Mouse (Mus musculus): ENCODE results near the gene Usp17lc. TPM values are rescaled to one million over a fixed set of nuclear protein-coding genes. Genes with fewer than 3 reads are reported as not detected.
"Not testable (repeated sequence)": the region's sequence is repeated elsewhere in the genome, so short reads cannot be mapped to it uniquely, and the experiment has no call there.

Gene Usp17lc
- not detected in 2 replicates for polyA plus RNA-seq (2012; rRNA removed)

DNA sequence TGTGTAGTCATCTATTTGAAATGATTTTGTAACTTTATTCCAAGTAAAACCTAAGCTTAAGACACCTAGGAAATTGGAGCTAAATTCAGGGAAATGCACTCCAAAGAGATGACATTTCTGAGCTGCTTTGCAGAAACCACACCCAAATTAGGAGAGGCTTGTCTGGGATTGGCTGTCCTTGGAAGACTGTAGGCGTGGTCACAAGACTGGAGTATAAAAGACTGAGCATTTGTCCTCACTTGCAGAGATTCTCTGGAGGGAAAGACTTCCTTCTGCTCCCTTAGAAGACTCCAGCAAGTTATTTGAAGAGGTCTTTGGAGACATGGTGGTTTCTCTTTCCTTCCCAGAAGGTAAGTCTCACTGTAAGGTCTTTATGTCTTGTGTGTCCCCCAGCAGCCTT, at the start of gene Usp17lc:
Usp17lc (plus strand) TSS at position 301 of the 400 bp plus-strand sequence.
- H3K27ac ChIP-seq (ENCODE audit: control insufficient read depth, insufficient read depth, low read depth, low read length); H3K36me3 ChIP-seq (ENCODE audit: control insufficient read depth, insufficient read depth, low read length); H3K4me1 ChIP-seq (ENCODE audit: control insufficient read depth, insufficient read depth, low read length); H3K4me3 ChIP-seq (ENCODE audit: control insufficient read depth, low read depth, low read length); H3K27me3 ChIP-seq (ENCODE audit: control insufficient read depth, insufficient read depth, low read length): not testable (repeated sequence)

DNA sequence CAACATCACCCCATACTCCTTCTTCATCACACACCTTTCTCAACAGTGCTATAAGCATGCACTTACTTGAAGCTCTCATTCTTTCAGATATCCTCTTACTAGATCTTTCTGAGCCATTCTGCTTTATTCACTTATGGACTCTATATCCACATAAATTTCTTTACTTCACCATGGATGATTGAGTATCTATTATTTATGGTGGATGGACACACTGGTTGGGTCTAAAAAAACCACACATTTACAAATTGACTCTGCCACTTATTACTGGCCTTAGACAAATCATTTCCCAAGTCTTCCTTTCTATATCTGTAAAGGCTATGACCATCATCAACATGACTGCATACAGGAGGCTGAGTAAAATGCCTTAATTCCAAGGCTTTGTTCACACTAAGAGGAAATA, 28.8 kb upstream of the Usp17lc start, which contains the start of gene Olfr603:
Olfr603 (minus strand) TSS at position 101 of the 400 bp plus-strand sequence.
- TF ChIP-seq CTCF (IDR thresholded peaks at IDR 0.05; ENCODE audit: control insufficient read depth, insufficient read depth, insufficient replicate concordance, low read depth, low read length) = no peak
- TF ChIP-seq POLR2A (IDR thresholded peaks at IDR 0.05; ENCODE audit: control insufficient read depth, low read depth, low read length) = no peak

DNA sequence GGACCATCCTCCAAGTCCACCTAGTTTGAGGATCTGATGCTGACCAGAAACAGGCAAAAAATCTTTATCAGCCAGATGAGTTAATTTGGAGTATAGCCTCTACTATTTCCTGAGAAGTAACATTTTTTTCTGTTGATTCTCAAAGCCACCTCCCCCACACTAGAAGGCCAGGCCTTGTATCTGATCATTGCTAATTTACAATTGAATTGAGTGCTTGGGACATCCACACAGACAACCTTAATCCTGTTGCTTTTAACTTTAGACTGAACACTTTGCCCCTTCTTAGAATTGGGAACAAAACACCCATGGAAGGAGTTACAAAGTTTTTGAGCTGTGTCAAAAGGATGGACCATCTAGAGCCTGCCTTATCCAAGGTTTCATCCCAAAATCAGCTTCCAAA, 17.1 kb upstream of the Usp17lc start:
- Histone ChIP-seq H3K27me3 (ENCODE audit: control insufficient read depth, insufficient read depth, low read length) (no peaks in the 10 kb centered on the region), H3K36me3 (ENCODE audit: control insufficient read depth, insufficient read depth, low read length) (no peaks in the 10 kb centered on the region), H3K4me3 (ENCODE audit: control insufficient read depth, low read depth, low read length) (no peak overlapping the region), H3K4me1 (ENCODE audit: control insufficient read depth, insufficient read depth, low read length) (no peaks in the 10 kb centered on the region), H3K27ac (ENCODE audit: control insufficient read depth, insufficient read depth, low read depth, low read length) (no peak overlapping the region)
- TF ChIP-seq POLR2A (IDR thresholded peaks at IDR 0.05; ENCODE audit: control insufficient read depth, low read depth, low read length) = no peak
- TF ChIP-seq CTCF (IDR thresholded peaks at IDR 0.05; ENCODE audit: control insufficient read depth, insufficient read depth, insufficient replicate concordance, low read depth, low read length) = no peak

More for the DNA sequence above, 28.8 kb upstream of the Usp17lc start, which contains the start of gene Olfr603:
- Histone ChIP-seq H3K27me3 (ENCODE audit: control insufficient read depth, insufficient read depth, low read length) (no peaks in the 10 kb centered on the region), H3K4me1 (ENCODE audit: control insufficient read depth, insufficient read depth, low read length) (no peaks in the 10 kb centered on the region), H3K36me3 (ENCODE audit: control insufficient read depth, insufficient read depth, low read length) (no peaks in the 10 kb centered on the region), H3K27ac (ENCODE audit: control insufficient read depth, insufficient read depth, low read depth, low read length) (no peak within 1 kb of the TSS), H3K4me3 (ENCODE audit: control insufficient read depth, low read depth, low read length) (no peak within 1 kb of the TSS)

DNA sequence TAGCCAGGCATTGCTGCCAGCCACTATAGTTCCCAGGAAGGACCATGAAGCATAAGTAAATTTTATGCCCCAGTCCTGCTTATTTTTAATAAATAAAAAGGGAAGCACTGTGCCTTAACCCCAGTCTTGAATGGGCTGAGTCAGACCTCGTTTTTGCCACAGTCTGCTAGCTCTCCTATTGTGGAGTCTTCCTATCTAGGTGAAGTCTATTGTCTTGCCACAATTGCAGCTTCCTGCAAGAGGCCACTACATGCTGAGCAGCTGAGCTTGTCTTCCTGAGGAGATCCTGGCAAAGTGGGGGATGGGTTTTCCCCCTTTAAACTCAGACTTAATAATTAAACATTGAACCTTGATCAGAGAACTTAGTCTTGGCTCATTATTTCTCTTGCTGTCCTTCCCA, 15.9 kb upstream of the Usp17lc start:
- Histone ChIP-seq H3K4me3 (ENCODE audit: control insufficient read depth, low read depth, low read length) (no peak overlapping the region), H3K27ac (ENCODE audit: control insufficient read depth, insufficient read depth, low read depth, low read length) (no peak overlapping the region), H3K27me3 (ENCODE audit: control insufficient read depth, insufficient read depth, low read length) (no peaks in the 10 kb centered on the region), H3K4me1 (ENCODE audit: control insufficient read depth, insufficient read depth, low read length) (no peaks in the 10 kb centered on the region), H3K36me3 (ENCODE audit: control insufficient read depth, insufficient read depth, low read length) (no peaks in the 10 kb centered on the region)
- TF ChIP-seq CTCF (IDR thresholded peaks at IDR 0.05; ENCODE audit: control insufficient read depth, insufficient read depth, insufficient replicate concordance, low read depth, low read length) = no peak
- TF ChIP-seq POLR2A (IDR thresholded peaks at IDR 0.05; ENCODE audit: control insufficient read depth, low read depth, low read length) = no peak

DNA sequence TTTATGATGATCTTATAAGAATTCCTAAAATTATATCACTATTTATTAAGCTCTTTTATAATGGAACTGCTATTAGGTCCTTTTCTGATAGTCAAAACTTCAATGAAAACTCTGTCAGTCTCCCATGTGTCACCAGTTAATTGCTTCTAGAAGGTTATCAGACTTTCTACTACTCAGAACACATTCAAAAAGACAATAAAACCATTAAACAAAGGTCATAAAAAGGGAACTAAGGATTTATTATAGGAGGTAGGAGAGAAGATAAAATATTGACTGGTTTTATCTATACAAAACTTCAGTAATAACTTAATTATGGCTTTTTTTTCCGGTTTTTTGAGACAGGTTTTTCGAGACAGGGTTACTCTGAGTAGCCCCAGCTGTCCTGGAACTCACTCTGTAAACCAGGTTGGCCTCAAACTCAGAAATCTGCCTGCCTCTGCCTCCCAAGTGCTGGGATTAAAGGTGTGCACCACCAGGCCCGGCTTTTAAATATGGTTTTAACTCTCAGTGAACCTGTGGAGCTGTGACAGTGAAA, 8.3 kb upstream of the Usp17lc start:
- not testable (repeated sequence) for H3K27me3 ChIP-seq (ENCODE audit: control insufficient read depth, insufficient read depth, low read length); H3K4me3 ChIP-seq (ENCODE audit: control insufficient read depth, low read depth, low read length); H3K36me3 ChIP-seq (ENCODE audit: control insufficient read depth, insufficient read depth, low read length); H3K27ac ChIP-seq (ENCODE audit: control insufficient read depth, insufficient read depth, low read depth, low read length); H3K4me1 ChIP-seq (ENCODE audit: control insufficient read depth, insufficient read depth, low read length)

DNA sequence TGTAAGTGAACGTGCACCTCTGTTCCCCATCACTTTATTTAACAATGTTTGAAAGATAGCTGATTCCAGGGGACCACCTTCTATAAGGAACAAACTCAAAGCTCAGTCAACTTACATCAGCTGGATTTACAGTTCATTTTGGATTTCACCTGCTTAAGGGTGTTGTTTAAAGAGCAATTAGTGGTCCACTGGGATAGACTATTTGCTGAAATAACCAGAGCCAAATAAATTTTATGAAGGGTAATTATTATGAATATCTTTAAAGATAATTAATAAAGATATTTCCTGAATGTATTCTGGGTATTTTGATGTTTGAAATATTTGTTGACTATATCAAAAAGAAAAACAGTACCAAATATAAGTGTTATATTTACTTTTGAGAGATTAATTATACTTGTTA, 30.5 kb downstream of the Usp17lc start, which contains the start of gene Olfr605:
Olfr605 (minus strand) TSS at position 101 of the 400 bp plus-strand sequence.
- TF ChIP-seq CTCF (IDR thresholded peaks at IDR 0.05; ENCODE audit: control insufficient read depth, insufficient read depth, insufficient replicate concordance, low read depth, low read length) (no peak), POLR2A (IDR thresholded peaks at IDR 0.05; ENCODE audit: control insufficient read depth, low read depth, low read length) (no peak)
- Histone ChIP-seq H3K4me1 (ENCODE audit: control insufficient read depth, insufficient read depth, low read length) (no peaks in the 10 kb centered on the region), H3K36me3 (ENCODE audit: control insufficient read depth, insufficient read depth, low read length) (no peaks in the 10 kb centered on the region), H3K27me3 (ENCODE audit: control insufficient read depth, insufficient read depth, low read length) (no peaks in the 10 kb centered on the region), H3K27ac (ENCODE audit: control insufficient read depth, insufficient read depth, low read depth, low read length) (no peak within 1 kb of the TSS), H3K4me3 (ENCODE audit: control insufficient read depth, low read depth, low read length) (no peak within 1 kb of the TSS)

DNA sequence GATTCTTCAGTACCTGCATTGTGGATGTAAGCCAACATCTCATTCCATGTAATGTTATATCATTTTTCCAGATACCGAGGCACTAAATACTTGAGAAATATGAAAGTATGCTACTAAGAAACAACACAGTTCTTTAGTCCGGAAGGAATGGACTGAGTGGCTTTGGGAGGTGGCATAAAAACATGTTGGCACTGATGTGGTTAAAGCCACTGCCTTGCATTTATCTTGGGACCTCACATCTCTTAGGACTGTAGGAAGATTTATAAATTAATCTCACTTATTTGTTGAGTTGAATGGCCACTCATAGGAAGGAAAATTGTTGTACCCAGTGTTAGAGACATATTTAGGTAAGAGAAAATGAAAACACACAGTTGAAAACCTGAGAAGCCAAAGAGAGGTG, 33.9 kb downstream of the Usp17lc start, which contains the start of gene Olfr606:
Olfr606 (plus strand) TSS at position 301 of the 400 bp plus-strand sequence.
- Histone ChIP-seq H3K36me3 (ENCODE audit: control insufficient read depth, insufficient read depth, low read length) (no peaks in the 10 kb centered on the region), H3K4me3 (ENCODE audit: control insufficient read depth, low read depth, low read length) (no peak within 1 kb of the TSS), H3K27ac (ENCODE audit: control insufficient read depth, insufficient read depth, low read depth, low read length) (no peak within 1 kb of the TSS), H3K4me1 (ENCODE audit: control insufficient read depth, insufficient read depth, low read length) (no peaks in the 10 kb centered on the region), H3K27me3 (ENCODE audit: control insufficient read depth, insufficient read depth, low read length) (no peaks in the 10 kb centered on the region)
- TF ChIP-seq POLR2A (IDR thresholded peaks at IDR 0.05; ENCODE audit: control insufficient read depth, low read depth, low read length) = no peak

DNA sequence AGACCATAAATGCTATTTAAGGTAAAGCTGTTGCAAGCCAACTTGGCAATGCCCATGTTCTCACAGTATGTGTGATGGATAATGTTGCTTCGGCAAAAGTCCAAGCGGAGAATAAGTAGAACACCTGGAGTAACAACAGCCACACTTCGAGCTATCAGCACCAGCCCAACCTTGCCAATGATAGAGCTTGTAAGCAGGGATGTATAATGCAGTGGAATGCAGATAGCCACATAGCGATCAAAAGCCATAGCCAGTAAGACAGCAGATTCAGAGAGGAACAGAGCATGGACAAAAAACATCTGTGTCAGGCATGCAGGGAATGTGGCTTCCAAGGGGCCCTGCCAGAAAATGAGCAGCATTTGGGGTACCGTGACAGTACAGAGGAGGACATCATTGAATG, 45.7 kb downstream of the Usp17lc start:
- no peak overlapping the region for H3K4me3 ChIP-seq (ENCODE audit: control insufficient read depth, low read depth, low read length)
- no peaks in the 10 kb centered on the region for H3K27me3 ChIP-seq (ENCODE audit: control insufficient read depth, insufficient read depth, low read length)
- H3K36me3 ChIP-seq (ENCODE audit: control insufficient read depth, insufficient read depth, low read length) = no peaks in the 10 kb centered on the region
- no peak for TF ChIP-seq POLR2A (IDR thresholded peaks at IDR 0.05; ENCODE audit: control insufficient read depth, low read depth, low read length)
- no peak for TF ChIP-seq CTCF (IDR thresholded peaks at IDR 0.05; ENCODE audit: control insufficient read depth, insufficient read depth, insufficient replicate concordance, low read depth, low read length)
- no peaks in the 10 kb centered on the region for H3K4me1 ChIP-seq (ENCODE audit: control insufficient read depth, insufficient read depth, low read length)
- no peak overlapping the region for H3K27ac ChIP-seq (ENCODE audit: control insufficient read depth, insufficient read depth, low read depth, low read length)

Other genes starting within 250 kb of the Usp17lc start
- not detected in 2 replicates for gene Olfr591, start 236.7 kb upstream of the Usp17lc start, polyA plus RNA-seq (2012; rRNA removed)
- not detected in 2 replicates for gene Olfr592, start 230.3 kb upstream of the Usp17lc start, polyA plus RNA-seq (2012; rRNA removed)
- gene Olfr593, start 203.2 kb upstream of the Usp17lc start, polyA plus RNA-seq (2012; rRNA removed) = not detected in 2 replicates
- gene Olfr594, start 198.1 kb upstream of the Usp17lc start, polyA plus RNA-seq (2012; rRNA removed) = not detected in 2 replicates
- gene Usp17ld, start 162.6 kb upstream of the Usp17lc start, polyA plus RNA-seq (2012; rRNA removed) = not detected in 2 replicates
- gene Olfr596, start 109.4 kb upstream of the Usp17lc start, polyA plus RNA-seq (2012; rRNA removed) = not detected in 2 replicates
- gene Olfr597, start 98.8 kb upstream of the Usp17lc start, polyA plus RNA-seq (2012; rRNA removed) = not detected in 2 replicates
- not detected in 2 replicates for gene Olfr598, start 91.5 kb upstream of the Usp17lc start, polyA plus RNA-seq (2012; rRNA removed)
- not detected in 2 replicates for gene Olfr599, start 79.2 kb upstream of the Usp17lc start, polyA plus RNA-seq (2012; rRNA removed)
- not detected in 2 replicates for gene Olfr600, start 65.4 kb upstream of the Usp17lc start, polyA plus RNA-seq (2012; rRNA removed)
- gene Olfr601, start 52.4 kb upstream of the Usp17lc start, polyA plus RNA-seq (2012; rRNA removed) = not detected in 2 replicates
- 0.11 TPM in 1 of 2 replicates, not detected in the other for gene Olfr603, start 28.9 kb upstream of the Usp17lc start, polyA plus RNA-seq (2012; rRNA removed)
- not detected in 2 replicates for gene Olfr605, start 30.4 kb downstream of the Usp17lc start, polyA plus RNA-seq (2012; rRNA removed)
- not detected in 2 replicates for gene Olfr606, start 34.0 kb downstream of the Usp17lc start, polyA plus RNA-seq (2012; rRNA removed)
- not detected in 2 replicates for gene Olfr607, start 49.1 kb downstream of the Usp17lc start, polyA plus RNA-seq (2012; rRNA removed)
- not detected in 2 replicates for gene Olfr608, start 54.8 kb downstream of the Usp17lc start, polyA plus RNA-seq (2012; rRNA removed)
- gene Olfr609, start 83.0 kb downstream of the Usp17lc start, polyA plus RNA-seq (2012; rRNA removed) = not detected in 2 replicates
- gene Olfr610, start 97.0 kb downstream of the Usp17lc start, polyA plus RNA-seq (2012; rRNA removed) = 0.14 TPM in 1 of 2 replicates, not detected in the other
- 0.15 TPM in 1 of 2 replicates, not detected in the other for gene Olfr611, start 105.8 kb downstream of the Usp17lc start, polyA plus RNA-seq (2012; rRNA removed)
- gene Olfr612, start 127.6 kb downstream of the Usp17lc start, polyA plus RNA-seq (2012; rRNA removed) = not detected in 2 replicates
- gene Olfr613, start 133.0 kb downstream of the Usp17lc start, polyA plus RNA-seq (2012; rRNA removed) = not detected in 2 replicates
- not detected in 2 replicates for gene Olfr615, start 141.0 kb downstream of the Usp17lc start, polyA plus RNA-seq (2012; rRNA removed)
- gene Olfr616, start 154.1 kb downstream of the Usp17lc start, polyA plus RNA-seq (2012; rRNA removed) = 0.22 and 0.25 TPM in 2 replicates
- gene Olfr617, start 158.0 kb downstream of the Usp17lc start, polyA plus RNA-seq (2012; rRNA removed) = not detected in 2 replicates
- not detected in 2 replicates for gene Olfr618, start 175.0 kb downstream of the Usp17lc start, polyA plus RNA-seq (2012; rRNA removed)
- not detected in 2 replicates for gene Olfr619, start 185.5 kb downstream of the Usp17lc start, polyA plus RNA-seq (2012; rRNA removed)
- gene Olfr620, start 197.5 kb downstream of the Usp17lc start, polyA plus RNA-seq (2012; rRNA removed) = not detected in 2 replicates
- gene Olfr622, start 227.6 kb downstream of the Usp17lc start, polyA plus RNA-seq (2012; rRNA removed) = not detected in 2 replicates
- not detected in 2 replicates for gene Olfr623, start 248.6 kb downstream of the Usp17lc start, polyA plus RNA-seq (2012; rRNA removed)